Mouse (Mus musculus) common myeloid progenitor, adult 5-6 weeks (primary cell): ENCODE measurements around the gene Hsf2bp. TPM values are rescaled to one million over a fixed set of nuclear protein-coding genes. Genes with fewer than 3 reads are reported as not detected.
A peak's percentile ranks its signal among the peaks of the same experiment; 100 is the strongest.

ENCODE experiments used
- ATAC-seq: replicated peaks from 2 replicates; pipeline ENCODE4 v1.8.0; 2016; ENCODE audit warnings: low read depth, mild to moderate bottlenecking, moderate TSS enrichment, inconsistent platforms; ENCODE audit not compliant: poor library complexity, severe bottlenecking
- total RNA-seq: library from RNA; stranded (forward); fragments of 200-1000, 187-1606 nt; gene quantifications from 2 replicates; pipeline ENCODE4 v1.2.3, GENCODE M21; 2017

Hsf2bp gene
- total RNA-seq, 1 experiment from 2014 or later: not detected

DNA sequence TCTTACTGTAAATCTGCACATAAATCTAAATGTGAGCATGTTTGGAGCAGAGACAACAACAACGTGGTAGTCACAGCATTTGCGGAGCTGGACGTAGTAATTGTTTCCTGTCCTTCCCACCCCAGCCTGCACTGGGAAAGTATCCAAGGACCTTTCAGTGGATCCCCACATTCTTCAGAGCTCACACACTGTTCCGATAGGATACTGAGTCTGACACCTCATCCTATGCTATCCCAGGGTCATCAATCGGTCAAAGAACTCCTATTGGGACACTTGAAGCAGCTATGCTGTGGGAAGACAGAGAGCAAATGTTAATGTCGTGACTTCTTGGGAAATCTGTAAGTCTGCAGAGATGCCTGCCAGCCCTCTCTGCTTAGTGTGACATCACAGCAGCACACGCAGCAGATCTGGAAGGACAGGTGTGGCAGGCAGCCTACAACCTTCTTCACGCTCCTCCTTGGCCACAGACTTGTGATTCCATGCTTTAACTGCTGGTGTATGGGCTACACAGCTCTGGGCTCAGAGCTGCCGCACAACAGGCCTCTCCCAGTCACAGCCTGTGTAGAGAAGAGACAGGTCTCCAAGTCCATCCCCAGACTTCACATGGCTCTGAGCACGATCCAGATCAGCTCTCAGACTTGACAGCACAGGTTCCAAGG, 92.1 kb downstream of the Hsf2bp start:
- no peak for ATAC-seq

DNA sequence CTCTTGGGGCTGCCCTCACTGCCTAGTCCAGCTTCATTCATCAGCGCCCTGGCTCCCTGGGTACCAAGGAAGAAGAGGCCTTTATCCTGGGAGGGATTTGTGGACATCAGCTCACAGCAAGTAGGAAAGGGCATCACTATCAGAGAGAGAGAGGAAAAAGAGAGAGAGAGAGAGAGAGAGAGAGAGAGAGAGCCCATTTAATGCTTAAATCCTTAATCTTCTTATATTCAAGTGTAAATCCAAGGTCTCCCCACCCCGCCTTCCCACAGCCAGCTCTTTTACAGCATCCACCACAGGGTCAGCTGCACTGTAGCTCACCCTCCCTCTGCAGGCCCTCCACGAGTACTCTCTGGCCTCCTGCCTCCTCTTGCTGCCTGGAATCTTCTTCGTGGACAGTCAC, 94.5 kb downstream of the Hsf2bp start:
- no peak for ATAC-seq

DNA sequence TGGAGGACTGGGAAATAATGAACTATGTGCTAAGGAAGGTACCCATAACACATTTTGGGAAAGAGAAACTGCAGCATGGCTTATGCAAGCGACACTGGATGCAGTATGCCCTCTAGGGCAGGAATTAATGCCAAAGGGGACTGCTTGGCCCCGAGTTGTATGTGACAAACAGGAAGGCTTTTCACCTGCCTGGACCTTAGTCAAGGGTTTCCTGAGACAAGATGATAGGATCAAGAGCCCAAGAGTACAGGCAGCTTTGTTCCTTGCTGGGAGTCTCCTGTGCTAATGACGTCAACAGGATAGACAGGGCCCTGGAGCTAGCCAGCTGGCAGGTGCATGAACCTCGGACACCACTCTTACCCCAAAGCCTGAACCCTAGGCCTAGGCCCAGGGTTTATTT, 95.5 kb downstream of the Hsf2bp start:
- ATAC-seq: no peak

DNA sequence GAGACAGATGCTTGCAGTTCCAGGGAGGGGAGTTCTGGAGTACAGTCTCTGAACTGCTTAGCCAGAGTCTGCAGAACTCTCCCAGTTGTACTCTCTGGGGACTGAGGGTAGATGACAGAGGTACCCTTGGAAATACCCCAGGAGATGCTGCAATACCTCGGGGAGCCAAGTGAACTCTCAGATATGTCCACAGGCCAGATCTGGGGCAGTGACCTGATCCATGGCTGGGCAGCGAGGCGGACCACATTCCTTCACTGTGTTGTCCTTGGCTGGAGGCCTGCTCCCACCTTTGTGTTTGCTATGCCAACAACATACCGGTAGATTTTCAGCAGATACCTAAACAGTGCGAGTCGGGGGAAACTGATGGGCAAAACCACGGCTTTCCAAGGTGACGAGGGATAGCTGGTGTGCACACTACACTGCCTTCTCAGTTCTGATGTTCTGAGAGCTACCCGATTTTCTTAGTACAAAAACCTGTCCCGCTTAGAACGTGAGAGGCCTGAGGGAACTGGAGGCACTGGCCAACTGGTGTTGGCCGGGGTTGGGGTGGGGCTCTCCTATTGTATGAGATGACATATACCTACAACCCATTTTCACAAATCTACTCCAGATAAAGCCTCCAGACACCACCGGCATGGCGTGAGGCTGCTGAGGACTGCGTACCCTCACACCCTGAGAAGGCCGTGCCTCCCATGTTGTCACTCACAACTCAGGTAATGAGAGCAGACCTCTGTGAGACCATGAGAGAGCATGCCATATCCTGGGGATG, 96.7 kb downstream of the Hsf2bp start:
- ATAC-seq: no peak

DNA sequence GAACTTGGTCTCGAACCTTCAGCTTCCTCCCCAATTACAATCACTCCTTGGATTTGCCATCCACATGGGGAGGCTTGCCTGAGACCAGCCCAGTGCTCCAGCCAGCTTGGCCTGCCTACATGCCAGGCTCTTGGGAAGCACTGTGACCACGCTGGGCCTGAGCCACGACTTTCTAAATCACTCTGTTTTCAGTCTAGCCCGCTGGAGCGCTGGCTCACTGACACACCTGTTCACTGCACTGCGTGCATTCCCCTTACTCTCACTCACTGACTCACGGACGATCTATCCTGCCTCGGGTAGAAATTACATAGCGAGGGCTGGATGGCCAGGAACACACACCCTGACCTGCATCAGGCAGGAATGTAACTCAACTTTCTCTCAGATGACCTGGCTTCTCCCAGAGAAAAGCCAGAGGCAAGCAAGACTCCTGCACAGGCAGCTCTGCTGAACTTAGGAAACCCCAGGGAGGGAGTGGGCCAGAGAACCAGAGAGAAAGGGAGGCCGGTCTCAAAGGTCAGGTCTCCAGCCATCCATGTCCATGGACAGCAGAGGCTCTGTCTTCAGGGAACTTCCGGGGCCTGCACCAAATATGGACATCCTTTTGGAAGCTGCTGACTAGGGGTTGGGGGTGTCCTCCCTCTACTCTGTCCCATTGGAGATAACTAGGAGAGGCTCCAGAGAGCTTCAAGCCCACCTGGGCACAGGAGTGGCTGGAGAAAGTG, 97.4 kb downstream of the Hsf2bp start:
- ATAC-seq: no peak

DNA sequence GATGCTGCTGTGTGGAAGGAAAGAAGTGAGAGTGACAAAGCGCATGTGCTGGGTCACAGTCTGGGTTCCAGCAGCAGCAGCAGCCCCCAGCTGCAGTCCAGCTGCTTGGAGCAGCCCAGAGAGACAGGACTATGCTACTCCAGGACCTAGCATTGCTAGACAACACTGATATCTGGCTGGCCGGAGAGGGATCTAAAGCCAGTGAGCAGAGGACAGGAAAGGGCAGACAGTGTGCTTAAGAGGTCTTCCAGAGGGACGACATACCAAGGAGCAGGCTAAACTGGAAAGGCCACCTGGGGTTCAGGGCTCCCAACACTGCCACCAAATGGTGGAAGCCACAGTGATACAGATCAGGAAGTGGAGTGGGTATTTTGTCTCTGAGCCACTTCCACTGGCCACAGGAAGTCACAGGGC, 99.0 kb downstream of the Hsf2bp start:
- peak; percentile 79 for ATAC-seq

DNA sequence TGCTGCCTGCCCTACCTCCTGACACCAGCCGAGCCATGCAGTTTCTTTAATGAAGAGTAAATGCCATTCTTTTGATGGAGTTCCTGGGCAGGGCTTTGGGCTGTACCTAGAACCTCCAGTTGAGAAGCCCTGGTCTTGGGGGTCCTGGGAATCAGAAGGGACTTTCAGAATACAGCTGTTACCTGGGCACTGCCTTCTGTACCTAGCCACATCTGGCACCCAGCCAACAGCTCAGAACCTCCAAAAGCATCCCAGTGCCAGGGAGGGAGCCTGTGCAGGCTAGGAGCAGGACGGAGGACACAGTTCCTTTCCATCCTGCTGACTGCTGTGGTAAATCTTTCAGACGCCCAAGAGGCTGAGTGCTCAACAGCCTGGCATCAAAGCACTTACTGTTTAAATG, 100.3 kb downstream of the Hsf2bp start:
- ATAC-seq: no peak

DNA sequence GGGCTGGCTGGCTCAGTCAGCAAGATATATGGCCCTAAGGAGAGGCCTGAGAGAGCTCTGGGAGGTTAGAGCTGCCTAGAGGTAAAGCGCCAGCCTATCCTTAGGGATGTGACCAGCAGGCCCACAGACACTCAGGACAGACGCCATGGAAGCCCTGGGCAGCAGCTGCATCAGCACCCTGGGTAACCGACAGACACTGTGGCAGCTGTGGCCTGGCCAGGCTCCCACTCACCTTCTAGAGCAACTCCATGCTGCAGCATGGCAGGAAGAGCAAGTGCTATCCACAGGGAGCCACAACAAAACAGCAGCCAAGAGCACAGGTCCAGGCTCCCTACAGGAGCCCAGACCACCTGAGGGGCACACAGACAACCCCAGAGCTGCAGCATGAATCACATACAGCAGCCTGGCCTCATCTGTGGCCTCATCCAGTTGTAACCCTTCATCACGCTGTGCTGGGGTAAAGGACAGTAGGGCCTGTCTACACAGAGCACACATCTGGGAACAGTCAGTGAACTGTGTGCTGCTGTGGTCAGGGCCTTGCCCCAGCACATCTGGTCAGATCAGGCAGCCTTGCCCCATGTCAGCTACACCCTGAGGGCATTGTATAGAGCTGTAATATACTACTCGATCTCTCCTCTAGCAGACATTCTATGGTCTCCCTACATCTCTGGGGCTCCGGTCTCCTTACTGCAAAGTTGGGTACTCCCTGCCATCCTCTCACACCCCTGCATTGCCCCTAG, 100.9 kb downstream of the Hsf2bp start:
- ATAC-seq: no peak

DNA sequence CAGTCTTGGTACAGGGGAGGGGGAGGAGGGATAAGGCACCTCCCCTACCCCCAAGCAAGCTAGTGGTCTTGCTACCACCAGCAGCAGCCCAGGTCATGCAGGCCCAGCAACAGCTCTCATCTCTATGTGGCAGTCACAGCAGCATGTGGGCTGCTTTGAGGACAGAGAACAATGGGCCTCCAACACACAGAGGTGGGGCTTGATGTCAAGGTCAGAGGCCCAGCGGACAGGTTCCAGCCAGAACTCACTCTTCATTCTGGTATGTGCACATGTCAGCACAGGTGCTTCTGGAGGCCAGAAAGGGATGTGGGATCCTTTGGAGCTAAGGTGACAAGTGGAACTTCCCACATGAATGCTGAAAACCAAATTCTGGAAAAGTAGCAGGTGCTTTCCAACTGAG, 102.2 kb downstream of the Hsf2bp start:
- no peak for ATAC-seq

DNA sequence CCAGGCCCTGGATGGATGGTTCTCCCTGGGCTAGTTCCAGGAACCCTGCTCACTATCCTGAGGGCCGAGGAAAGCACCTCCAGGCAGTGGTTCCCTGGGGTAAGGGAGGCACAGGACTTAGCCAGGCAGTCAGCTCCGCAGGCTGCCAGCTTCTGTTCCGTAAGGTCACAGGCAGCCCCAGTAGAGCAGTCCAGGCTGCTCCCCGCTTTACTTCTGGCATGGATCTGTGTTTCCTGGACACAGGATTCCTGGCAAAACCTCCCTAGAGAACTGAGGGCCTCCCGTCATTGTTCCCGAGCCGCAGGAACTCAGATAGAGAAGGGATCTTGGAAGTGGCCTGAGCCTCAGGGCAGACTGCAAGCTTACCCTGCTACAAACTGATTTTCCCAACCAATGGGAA, 104.7 kb downstream of the Hsf2bp start:
- no peak for ATAC-seq

DNA sequence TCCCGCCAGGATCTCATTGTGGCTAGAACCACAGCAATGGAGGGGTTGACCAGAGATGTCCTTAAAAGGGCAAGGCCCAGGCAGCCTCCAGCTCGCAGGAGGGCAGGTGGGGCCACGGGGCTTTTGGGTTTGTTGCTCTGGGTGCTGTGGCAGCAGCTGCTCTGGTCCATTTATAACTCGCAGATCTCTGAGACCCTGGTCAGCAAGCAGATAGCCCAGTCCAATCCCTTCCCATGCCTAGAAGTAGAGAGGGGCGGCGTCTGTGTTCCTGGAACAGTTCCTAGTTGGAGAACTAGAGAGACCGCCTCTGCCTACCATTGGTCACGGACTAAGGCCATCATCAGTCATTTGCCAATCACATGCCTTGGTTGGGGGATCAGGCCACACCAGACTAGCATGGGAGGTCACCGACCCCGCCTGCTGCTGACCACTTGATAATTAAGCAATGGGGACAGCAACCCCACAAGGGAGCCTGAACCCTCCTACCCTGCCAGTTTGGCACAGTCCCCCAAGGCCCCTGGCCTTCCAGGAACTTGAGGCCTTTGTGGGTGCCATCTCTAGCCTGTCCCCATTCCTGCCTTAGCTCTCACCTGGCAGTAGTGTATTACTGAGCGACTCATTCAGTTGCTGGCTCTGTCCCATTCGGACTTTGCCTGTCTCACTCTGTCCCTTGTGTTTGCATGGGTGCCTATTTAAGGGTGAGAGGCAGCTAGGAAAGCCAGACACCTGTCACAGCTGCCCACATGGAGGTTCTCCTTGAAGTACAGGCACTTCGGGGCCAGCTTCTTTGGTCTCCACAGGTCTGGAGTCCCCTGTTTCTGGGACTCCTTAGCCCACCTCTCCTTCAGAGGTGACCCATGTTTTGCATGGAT, 106.1 kb downstream of the Hsf2bp start:
- ATAC-seq: 0 out of 2 replicates have a peak, but pooled peaks have one; percentile 29

DNA sequence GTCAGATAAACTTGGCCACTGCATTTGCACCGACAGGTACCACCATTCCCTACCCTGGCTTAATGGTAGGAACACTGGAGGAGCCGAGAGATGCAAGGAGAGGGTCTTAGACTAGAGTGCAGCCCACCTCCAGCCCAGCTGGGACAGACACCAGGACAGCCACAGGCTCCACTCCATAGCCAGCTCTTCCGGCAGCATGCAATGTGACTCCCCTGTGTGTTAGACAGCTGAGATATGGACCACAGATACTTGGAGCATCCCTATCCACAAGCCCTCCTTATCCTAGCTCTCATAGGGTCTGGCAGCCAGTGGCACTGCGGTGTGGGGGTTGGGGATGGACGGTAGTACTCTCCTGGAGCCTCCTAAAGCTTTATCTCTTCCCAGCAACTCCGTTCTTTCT, 107.1 kb downstream of the Hsf2bp start:
- no peak for ATAC-seq

DNA sequence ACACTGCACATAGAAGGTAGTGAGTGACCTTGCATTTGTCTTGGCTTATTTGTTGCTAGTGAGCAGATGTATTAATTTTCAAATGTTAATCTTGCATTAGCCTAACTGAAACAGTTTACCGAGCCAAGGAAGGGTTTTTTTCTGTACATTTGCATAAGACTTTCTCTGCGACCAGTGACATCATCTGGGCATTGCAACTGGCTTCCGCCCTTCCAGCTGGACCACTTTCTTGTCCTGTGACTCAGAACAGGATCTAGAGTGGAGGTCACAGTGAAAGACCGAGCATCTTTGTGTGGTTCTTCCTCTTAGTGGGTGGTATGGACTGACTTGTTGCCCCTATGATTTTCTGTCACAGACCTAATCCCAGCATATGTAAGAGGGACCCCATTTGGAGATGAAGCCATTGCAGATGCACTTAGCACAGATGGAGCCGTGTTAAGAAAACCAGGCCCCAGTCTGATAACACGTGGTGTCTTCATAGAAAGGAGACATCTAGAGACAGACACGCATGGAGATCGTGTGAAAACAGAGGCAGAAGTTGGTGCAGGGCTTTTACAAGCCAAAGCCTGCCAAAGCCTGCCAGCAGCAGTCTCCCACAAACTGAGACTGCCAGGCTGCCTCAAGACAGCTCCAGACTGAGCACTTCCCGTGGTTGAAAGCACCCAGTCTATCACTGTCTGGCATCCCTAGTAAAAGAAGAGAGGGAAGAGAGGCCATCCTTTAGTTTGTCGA, 108.1 kb downstream of the Hsf2bp start:
- ATAC-seq: no peak

DNA sequence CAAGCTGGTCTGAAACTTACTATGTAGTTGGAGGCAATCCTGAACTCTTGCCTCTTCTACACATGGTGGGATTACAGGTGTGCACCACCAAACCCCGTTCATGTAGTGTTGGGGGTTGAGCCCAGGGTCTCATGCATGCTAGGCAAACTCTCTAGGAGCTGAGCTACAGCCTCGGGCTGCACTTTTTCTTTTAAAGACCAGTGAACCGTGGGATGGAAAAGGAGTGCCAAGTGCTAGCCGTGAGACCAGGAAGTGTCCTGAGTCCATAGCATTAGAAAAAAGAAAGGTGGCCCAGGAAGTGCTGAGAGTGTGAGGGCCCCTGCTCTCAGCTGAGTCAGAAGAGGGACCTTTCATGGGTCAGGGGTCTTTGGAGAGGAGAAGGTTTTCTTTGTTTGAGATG, 111.9 kb downstream of the Hsf2bp start:
- ATAC-seq: no peak

DNA sequence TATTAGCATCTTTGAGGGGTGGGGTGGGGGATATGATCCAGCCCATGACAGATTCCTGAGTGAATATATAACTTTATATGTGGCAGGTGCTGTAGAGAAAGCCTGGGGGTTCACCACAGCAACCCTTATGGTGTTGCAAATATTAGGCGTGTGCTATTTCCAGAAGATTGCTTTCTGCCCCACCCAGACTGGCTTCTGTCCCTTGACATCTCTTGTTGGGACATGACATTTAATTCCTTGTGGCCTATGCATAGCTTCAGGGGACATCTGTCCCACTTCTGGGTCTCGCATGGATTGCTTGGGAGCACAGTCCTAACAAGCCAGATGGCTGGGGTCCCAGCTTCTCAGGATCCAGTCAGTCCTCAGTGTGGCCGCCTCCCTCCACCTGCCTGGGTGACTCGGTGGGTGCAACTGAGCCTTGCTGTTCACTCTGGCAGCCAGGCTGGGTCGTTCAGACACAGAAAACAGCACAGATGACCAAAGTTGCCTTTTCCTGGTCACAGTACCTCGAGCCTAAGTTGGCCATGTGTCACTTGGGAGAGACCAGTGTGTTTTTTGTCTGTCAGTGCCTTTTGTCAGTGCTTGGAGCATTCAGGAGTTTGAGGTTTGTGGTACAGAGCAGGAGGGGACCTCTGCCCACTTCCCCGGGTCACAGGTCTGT, 112.7 kb downstream of the Hsf2bp start:
- no peak for ATAC-seq

DNA sequence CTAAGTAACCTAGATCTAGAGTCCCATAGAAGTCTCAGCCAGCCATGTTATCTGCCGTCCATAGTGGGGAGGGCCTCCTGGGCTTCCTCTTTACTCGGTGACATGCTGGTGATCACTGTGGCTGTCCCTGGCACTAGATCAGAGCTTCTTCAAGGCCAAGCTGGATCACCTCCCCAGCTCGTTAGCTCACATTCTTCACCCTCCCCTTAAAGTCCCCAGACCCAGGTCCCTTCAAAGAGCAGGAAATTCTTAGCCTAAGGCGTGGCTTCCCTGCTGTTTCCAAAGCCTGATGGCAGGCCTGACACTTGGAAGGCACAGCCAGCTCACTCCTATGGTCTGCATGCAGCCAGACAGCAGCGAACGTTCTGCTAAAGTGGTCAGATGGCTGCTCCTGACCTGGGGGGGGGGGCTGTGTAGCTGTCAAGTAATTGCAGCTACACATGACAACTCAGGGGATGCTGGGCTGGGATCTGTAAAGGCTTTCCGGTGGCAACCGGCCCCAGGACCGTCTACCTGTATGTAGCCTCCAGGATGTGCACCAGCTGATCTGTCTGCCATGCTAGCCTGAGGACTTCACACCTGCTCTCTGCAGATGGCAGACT, 115.5 kb downstream of the Hsf2bp start:
- ATAC-seq: 0 out of 2 replicates have a peak, but pooled peaks have one; percentile 32

DNA sequence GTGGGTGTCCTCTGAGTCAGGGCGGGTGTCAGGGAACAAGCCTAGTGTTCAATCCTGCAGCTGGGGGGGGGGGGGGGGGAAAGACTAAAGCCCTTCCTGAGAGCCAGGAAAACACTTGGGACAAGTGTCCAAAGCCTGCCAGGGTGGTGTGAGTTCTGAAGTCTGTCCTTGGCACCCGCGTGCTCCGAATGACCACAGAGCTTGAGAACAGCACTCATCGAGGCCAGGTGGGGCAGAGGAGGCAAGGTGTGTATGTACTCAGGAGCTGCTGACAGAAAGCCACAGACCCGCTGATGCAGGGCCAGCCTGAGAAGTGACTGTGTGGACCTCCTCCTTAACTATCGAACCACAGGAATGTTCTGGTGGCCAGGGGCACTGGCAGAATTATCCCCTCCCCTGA, 116.5 kb downstream of the Hsf2bp start:
- no peak for ATAC-seq

DNA sequence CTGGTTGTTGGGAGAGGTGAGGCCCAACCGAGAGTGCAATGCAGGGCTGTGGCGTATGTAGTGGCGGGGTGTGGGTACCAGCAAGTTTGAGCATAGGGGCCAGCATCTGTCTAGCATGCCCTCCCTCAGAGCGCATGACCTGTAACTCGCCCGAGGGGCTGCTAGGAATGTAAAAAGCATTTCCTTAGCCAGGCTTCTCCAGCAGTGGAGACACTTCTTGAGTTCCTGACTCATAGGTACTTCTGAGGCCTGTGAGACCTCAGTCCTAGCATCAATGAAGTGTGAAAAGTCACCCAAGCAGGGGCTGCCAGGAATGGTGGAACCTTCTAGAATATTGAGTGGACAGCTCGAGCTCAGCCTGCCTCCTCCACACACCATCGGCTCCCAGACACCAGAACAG, 117.8 kb downstream of the Hsf2bp start:
- no peak for ATAC-seq
